Mouse (Mus musculus): Measurements from ENCODE around the gene Gm10338.
"Not testable (repeated sequence)": the region's sequence is repeated elsewhere in the genome, so short reads cannot be mapped to it uniquely, and the experiment has no call there.

The Gm10338 gene

GRCm38 (mm10) chr14:7595492-7595891 lies at the start of gene Gm10338:
Gm10338 (minus strand) TSS chr14:7595592.
- not testable (repeated sequence) for DNase-seq

- not testable (repeated sequence) for DNase-seq
Measured at GRCm38 (mm10) chr14:7643872-7644271, 48.5 kb upstream of the Gm10338 start, which contains the start of gene Gm10128. Gm10128 (minus strand) TSS chr14:7643972.

- DNase-seq, result not testable (repeated sequence)
Measured at GRCm38 (mm10) chr14:7568382-7568781, 27.0 kb downstream of the Gm10338 start, which contains the start of gene Gm3558. Gm3558 (minus strand) TSS chr14:7568566.

GRCm38 (mm10) chr14:7567890-7568289 lies 27.5 kb downstream of the Gm10338 start:
- DNase-seq, result not testable (repeated sequence)

- not testable (repeated sequence) for DNase-seq
Measured at GRCm38 (mm10) chr14:7567266-7567665, 28.1 kb downstream of the Gm10338 start.
